Mouse (Mus musculus) lung, postnatal 0 days (tissue): ENCODE data around the gene Frat2. TPM values are rescaled to one million over a fixed set of nuclear protein-coding genes. Genes with fewer than 3 reads are reported as not detected.
"Not testable (repeated sequence)": the region's sequence is repeated elsewhere in the genome, so short reads cannot be mapped to it uniquely, and the experiment has no call there.

Source experiments
- ATAC-seq: fragments of 200-750 bp; cut with Nextera tagmentation; 2 replicates; pipeline ENCODE4 v1.8.0; 2017; ENCODE audit warnings: moderate library complexity
- DNase-seq: peaks from one replicate; pipeline ENCODE4 v3.0.0-alpha.2; 2016; ENCODE audit warnings: low spot score
- H3K27ac ChIP-seq: fragments of 300-500 bp; sonication (generic); 2 replicates; pipeline ENCODE4 v1.5.1; 2014; ENCODE audit warnings: antibody characterized with exemption, mild to moderate bottlenecking, low read length, mixed read lengths
- H3K27me3 ChIP-seq: fragments of 300-500 bp; sonication (generic); replicated peaks from 2 replicates; pipeline ENCODE4 v1.6.1; 2014; ENCODE audit warnings: low read length, mixed read lengths; ENCODE audit not compliant: insufficient read depth
- H3K36me3 ChIP-seq: fragments of 300-500 bp; sonication (generic); 2 replicates; pipeline ENCODE4 v1.6.1; 2014; ENCODE audit warnings: low read length, mixed read lengths; ENCODE audit not compliant: insufficient read depth
- H3K4me1 ChIP-seq: fragments of 300-500 bp; sonication (generic); 2 replicates; pipeline ENCODE4 v1.6.1; 2014; ENCODE audit warnings: antibody characterized with exemption, low read depth, low read length, mixed read lengths; ENCODE audit not compliant: insufficient read depth
- H3K4me2 ChIP-seq: fragments of 300-500 bp; sonication (generic); replicated peaks from 2 replicates; pipeline ENCODE4 v1.6.1; 2014; ENCODE audit warnings: low read depth, mild to moderate bottlenecking, low read length, moderate library complexity, mixed read lengths
- H3K4me3 ChIP-seq: fragments of 300-500 bp; sonication (generic); 2 replicates; pipeline ENCODE4 v1.5.1; 2014; ENCODE audit warnings: low read depth, low read length
- H3K9ac ChIP-seq: fragments of 300-500 bp; sonication (generic); replicated peaks from 2 replicates; pipeline ENCODE4 v1.6.1; 2014; ENCODE audit warnings: low read depth, mild to moderate bottlenecking
- H3K9me3 ChIP-seq: fragments of 300-500 bp; sonication (generic); 2 replicates; pipeline ENCODE4 v1.6.1; 2016; ENCODE audit warnings: low read length, mixed read lengths
- CTCF ChIP-seq: IDR thresholded peaks from 2 replicates; pipeline ENCODE4 v1.5.1; 2016; ENCODE audit warnings: antibody characterized with exemption, mild to moderate bottlenecking
- EP300 ChIP-seq: IDR thresholded peaks from 2 replicates; pipeline ENCODE4 v1.6.1; 2016; ENCODE audit warnings: antibody characterized with exemption, mild to moderate bottlenecking, control low read depth
- WGBS: fragments of 180-500 bp; shearing (Covaris S2); extraction: QIAGEN DNeasy Blood & Tissue Kit; methylation state at CpG from one replicate; pipeline ENCODE4 v1.1.7; 2014; 5-methylcytosine and 5-hydroxymethylcytosine counted together
- polyA plus RNA-seq: library from polyadenylated mRNA; unstranded; fragments of >200 nt; fragmentation: Nextera tagmentation; extraction: Ambion mirVana; gene quantifications from 2 replicates; pipeline ENCODE4 v1.2.1, GENCODE M21; 2015

The Frat2 gene
- polyA plus RNA-seq, 1 experiment from 2014 or later = 4.6 TPM

DNA sequence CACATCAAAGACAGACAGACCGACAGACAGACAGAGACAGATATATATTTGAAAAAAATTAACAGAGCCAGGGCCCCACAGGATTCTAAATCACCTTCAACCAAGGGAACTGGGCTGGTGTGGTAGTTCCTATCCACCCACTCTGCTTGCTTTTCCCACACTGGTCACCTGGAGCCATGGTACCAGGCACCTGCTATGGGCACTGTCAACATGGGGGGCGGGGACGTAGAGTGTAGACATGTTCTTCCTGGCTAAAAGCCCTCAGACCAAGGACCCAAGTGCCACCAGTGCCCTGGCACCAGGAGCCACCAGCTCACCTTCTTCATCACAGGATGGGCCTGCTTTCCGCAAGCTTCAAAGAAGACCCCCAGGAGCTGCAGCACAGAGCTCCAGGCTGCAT lies 33.9 kb upstream of the Frat2 start:
- Histone ChIP-seq H3K4me1 (no peaks in the 10 kb centered on the region), H3K4me2 (no peak overlapping the region), H3K4me3 (no peak overlapping the region), H3K9ac (no peak overlapping the region), H3K9me3 (no peaks in the 10 kb centered on the region), H3K27ac (no peak overlapping the region), H3K36me3 (no peaks in the 10 kb centered on the region), H3K27me3 (no peaks in the 10 kb centered on the region)
- 94% methylated on average over 4 of the region's 4 CpGs for WGBS
- TF ChIP-seq EP300 (no peak), CTCF (no peak)
- no peak for DNase-seq
- no peak for ATAC-seq

DNA sequence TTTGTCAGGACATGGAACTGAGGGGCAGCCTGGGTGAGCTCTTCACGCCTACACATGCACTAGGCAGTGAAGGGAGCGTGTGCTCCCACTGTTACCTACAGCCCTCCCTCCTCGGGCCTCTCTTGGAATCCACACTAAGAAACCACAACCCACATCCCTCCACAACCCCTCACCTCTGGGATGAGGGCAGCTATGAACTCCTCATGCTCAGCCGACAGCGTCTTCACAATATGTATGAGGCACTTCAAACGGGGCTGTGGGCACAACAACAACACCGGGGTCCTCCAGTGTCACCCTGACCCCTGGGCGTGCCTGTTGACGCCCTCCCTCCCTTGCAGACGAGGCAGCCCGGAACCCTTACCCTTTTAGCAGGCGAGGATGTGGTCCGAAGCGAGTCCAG lies 26.4 kb upstream of the Frat2 start:
- H3K4me1 ChIP-seq = no peaks in the 10 kb centered on the region
- no peak overlapping the region for H3K4me3 ChIP-seq
- H3K27me3 ChIP-seq = no peaks in the 10 kb centered on the region
- no peaks in the 10 kb centered on the region for H3K36me3 ChIP-seq
- TF ChIP-seq CTCF = no peak
- no peak for TF ChIP-seq EP300
- no peak for DNase-seq
- 88% methylated on average over 14 of the region's 14 CpGs for WGBS
- no peak for ATAC-seq
- H3K4me2 ChIP-seq = no peak overlapping the region
- H3K27ac ChIP-seq = no peak overlapping the region
- no peaks in the 10 kb centered on the region for H3K9me3 ChIP-seq
- H3K9ac ChIP-seq = no peak overlapping the region

DNA sequence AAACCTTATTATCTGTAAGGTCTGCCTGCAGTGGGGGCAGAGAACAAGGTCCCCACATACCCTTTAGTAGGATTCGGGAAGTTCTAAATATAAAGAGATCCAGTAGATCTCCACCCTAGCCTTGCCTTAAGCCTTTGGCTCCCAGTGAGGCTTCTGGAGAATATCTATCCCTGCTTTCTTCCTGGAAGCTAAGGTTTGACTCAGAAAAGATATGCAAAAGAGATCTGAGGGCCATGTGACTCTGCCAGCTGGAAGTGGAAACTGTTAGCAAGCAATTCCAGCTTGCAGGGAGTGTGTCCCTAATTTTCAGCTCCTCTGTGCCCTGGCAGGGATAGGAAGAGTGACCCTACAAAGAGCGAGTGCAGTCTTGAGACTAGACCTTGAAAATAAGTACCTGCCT lies 24.4 kb upstream of the Frat2 start:
- Histone ChIP-seq H3K36me3 (no peaks in the 10 kb centered on the region), H3K4me3 (no peak overlapping the region), H3K4me2 (no peak overlapping the region), H3K4me1 (no peaks in the 10 kb centered on the region), H3K9ac (no peak overlapping the region), H3K27ac (no peak overlapping the region), H3K27me3 (no peaks in the 10 kb centered on the region), H3K9me3 (no peaks in the 10 kb centered on the region)
- DNase-seq (no peak), ATAC-seq (no peak)
- no peak for TF ChIP-seq EP300
- no peak for TF ChIP-seq CTCF
- 98% methylated on average over 2 of the region's 2 CpGs for WGBS

DNA sequence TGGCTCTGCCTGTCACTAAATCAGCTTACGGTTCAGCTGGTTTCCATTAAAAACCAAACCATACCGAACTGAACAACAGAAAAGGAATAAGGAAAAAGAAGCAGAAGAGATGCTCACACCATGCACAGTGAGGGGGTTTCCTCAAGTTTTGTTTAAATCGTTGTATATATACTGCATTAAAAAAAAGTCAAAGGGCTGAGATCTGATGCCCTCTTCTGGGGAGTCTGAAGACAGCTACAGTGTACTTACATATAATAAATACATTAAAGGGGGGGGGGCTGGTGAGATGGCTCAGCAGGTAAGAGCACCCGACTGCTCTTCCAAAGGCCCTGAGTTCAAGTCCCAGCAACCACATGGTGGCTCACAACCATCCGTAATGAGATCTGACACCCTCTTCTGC lies 22.0 kb upstream of the Frat2 start:
- not testable (repeated sequence) for H3K4me1 ChIP-seq, H3K27ac ChIP-seq, H3K27me3 ChIP-seq, H3K9ac ChIP-seq, H3K4me2 ChIP-seq, H3K36me3 ChIP-seq, H3K4me3 ChIP-seq, ATAC-seq, H3K9me3 ChIP-seq
- 85% methylated on average over 5 of the region's 5 CpGs for WGBS
- DNase-seq = peak; percentile 14
- peak; percentile 29 for TF ChIP-seq CTCF

DNA sequence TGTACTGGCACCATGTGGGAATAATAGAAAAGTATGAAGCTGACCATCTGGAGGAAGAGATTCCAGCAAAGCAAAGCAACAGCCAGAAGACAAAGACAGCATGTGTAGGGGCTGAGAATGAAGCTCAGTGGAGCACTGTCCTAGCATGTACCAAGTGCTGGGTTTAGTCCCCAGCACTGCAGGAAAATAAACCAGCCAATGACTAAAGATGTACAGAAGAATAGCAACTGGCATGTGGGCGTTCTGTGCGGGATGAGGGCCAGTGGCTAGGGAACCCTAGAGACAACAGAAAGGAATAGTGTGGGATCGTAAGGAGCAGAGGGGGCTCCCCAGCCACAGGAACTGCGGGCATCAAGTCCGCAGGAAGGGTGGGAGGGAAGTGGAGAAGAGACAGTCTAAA lies 21.4 kb upstream of the Frat2 start:
- WGBS = 89% methylated on average over 5 of the region's 5 CpGs

DNA sequence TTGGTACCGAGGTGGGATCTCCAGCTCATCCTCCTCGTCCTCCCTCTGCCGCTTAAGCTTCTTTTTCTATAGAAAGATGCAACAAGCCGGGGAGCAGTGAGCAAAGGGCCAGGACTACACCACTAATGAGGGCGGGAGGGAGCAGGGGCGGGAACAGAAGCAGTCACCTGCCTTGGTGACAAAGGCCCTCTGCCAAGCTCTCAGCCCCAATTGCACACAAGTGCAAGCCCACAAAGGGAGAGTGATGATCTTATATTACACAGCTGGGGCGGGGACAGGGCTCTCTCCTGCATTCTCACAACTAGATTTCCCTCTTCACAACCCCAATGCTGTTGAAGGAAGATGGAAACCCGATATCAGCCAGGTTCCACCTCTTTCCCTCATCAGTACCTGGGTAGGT lies 18.8 kb upstream of the Frat2 start:
- Histone ChIP-seq H3K36me3 (no peaks in the 10 kb centered on the region), H3K4me2 (no peak overlapping the region), H3K9ac (no peak overlapping the region), H3K9me3 (no peaks in the 10 kb centered on the region), H3K4me1 (no peaks in the 10 kb centered on the region), H3K4me3 (no peak overlapping the region), H3K27me3 (no peaks in the 10 kb centered on the region), H3K27ac (no peak overlapping the region)
- 83% methylated on average over 8 of the region's 8 CpGs for WGBS
- no peak for TF ChIP-seq EP300
- TF ChIP-seq CTCF = no peak
- DNase-seq (no peak), ATAC-seq (no peak)

More for the DNA sequence above, 21.4 kb upstream of the Frat2 start:
- no peak overlapping the region for H3K4me3 ChIP-seq
- H3K9ac ChIP-seq = no peak overlapping the region
- no peak overlapping the region for H3K27ac ChIP-seq
- ATAC-seq = no peak
- no peak overlapping the region for H3K4me2 ChIP-seq
- no peak for DNase-seq
- no peaks in the 10 kb centered on the region for H3K4me1 ChIP-seq
- no peak for TF ChIP-seq CTCF
- H3K27me3 ChIP-seq = no peaks in the 10 kb centered on the region
- H3K36me3 ChIP-seq = no peaks in the 10 kb centered on the region
- H3K9me3 ChIP-seq = no peaks in the 10 kb centered on the region

DNA sequence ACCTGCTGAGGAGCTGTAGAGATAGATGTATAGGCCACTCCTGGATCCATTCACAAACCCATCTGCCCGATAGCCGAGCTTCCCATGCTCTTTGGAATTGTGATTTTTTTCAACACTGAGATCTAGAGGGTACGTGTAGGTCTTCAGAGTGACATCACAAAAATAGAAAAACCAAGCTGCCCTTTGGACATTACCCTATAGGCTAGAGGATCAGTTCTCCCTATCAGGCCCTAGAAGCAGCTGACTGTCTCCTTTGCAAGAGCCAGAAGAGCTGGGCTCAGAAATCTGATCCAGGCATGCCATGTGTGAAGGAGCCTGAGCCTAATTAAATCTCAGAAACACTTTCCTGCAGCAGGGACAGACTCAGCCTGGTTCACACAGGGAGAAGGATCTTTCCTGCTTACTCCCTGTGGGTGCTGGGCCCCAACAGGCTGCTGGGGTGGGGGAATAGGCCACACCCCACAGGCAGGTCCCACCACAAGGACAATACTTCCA lies 9.9 kb upstream of the Frat2 start:
- TF ChIP-seq CTCF = no peak
- no peak for TF ChIP-seq EP300
- H3K27ac ChIP-seq = no peak overlapping the region
- no peak for ATAC-seq
- H3K27me3 ChIP-seq = no peaks in the 10 kb centered on the region
- no peaks in the 10 kb centered on the region for H3K9me3 ChIP-seq
- no peak overlapping the region for H3K4me3 ChIP-seq
- no peak overlapping the region for H3K4me2 ChIP-seq
- no peak for DNase-seq
- H3K4me1 ChIP-seq = no peaks in the 10 kb centered on the region
- H3K9ac ChIP-seq = no peak overlapping the region
- 59% methylated on average over 3 of the region's 3 CpGs for WGBS
- no peaks in the 10 kb centered on the region for H3K36me3 ChIP-seq
